Mouse (Mus musculus) urinary bladder, postnatal 0 days (tissue): ENCODE results near the gene Sntg2. TPM values are rescaled to one million over a fixed set of nuclear protein-coding genes. Genes with fewer than 3 reads are reported as not detected.

Source experiments
- polyA plus RNA-seq: library from polyadenylated mRNA; unstranded; fragments of >200 nt; fragmentation: Nextera tagmentation; extraction: Ambion mirVana; gene quantifications from 2 replicates; pipeline ENCODE4 v1.2.1, GENCODE M21; 2015

Gene Sntg2
- 91.0 and 95.2 TPM in 2 replicates for polyA plus RNA-seq

GRCm38 (mm10) chr12:30372933-30373501 lies at the start of gene Sntg2:
Gene Sntg2, minus strand, starts transcription at chr12:30373375.

GRCm38 (mm10) chr12:30132524-30132923 lies 240.7 kb downstream of the Sntg2 start, which contains the start of gene Tpo:
Gene Tpo, minus strand, starts transcription at chr12:30132624.

Other genes starting within 250 kb of the Sntg2 start
- not detected in 2 replicates for gene Tpo, start 240.8 kb downstream of the Sntg2 start, polyA plus RNA-seq
- gene Tmem18, start 211.1 kb upstream of the Sntg2 start, polyA plus RNA-seq, result 13.8 and 15.1 TPM in 2 replicates